Mouse (Mus musculus) neutrophil, adult 59 days (primary cell): ENCODE measurements around the gene Rtl6. TPM values are rescaled to one million over a fixed set of nuclear protein-coding genes. Genes with fewer than 3 reads are reported as not detected.

Source experiments
- total RNA-seq, 2 experiments: library from RNA; stranded (reverse); gene quantifications; 1 replicate in 1 of 2; 2 replicates in 1 of 2; pipeline ENCODE4 v1.2.4; 2023

Rtl6 gene
- total RNA-seq, result 1 to 10 TPM; 1.7 to 2.3 TPM

DNA sequence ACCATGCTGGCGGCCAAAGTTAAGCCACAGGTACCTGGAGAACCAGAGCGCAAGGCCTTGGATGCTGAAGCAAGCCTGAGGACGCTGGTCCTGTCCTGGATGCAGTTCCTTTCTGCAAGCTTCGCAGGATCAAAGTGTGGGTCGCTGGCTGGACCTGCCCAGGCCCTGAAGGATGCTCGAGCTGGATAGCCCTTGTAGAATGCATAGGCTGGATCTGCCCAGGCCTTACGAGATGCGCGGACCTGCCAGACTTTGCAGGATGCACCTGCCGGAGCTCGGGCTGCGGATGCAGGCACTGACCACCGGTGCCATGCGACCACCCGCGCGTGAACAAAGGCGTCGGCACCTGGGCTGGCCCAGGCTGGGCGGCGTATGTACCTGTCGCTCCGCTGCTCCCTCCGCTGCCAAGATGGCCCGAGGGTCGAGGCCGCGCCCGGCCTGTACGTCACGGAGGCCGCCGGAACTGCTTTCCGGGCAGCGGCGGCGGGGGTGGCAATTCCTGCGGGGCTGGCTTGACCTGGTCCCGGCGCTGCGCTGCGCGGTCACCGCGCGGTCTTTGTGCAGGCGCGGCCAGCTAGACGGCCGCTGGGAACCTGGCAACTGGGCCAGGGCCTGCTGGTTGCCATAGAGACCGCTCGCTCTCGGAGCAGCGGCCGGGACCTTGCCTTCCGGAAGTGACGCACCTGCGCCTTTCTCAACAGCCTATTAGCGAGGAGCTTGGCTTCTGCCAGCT, at the start of gene Rtl6:
Gene Rtl6, minus strand, starts transcription at position 635 of the 733 bp plus-strand sequence.

Other genes with a start within 250 kb of the Rtl6 start
- gene Parvg, start 233.8 kb downstream of the Rtl6 start, total RNA-seq, result 100 to 1,000 TPM; 173 to 182 TPM
- not detected for gene Shisal1, start 110.7 kb downstream of the Rtl6 start, total RNA-seq
- gene Prr5, start 111.8 kb upstream of the Rtl6 start, total RNA-seq, result 1 to 10 TPM; 4.3 to 5.1 TPM
- not detected for gene Arhgap8, start 162.2 kb upstream of the Rtl6 start, total RNA-seq